Mouse (Mus musculus): Measurements from ENCODE around the gene Gda.

Gda gene

DNA sequence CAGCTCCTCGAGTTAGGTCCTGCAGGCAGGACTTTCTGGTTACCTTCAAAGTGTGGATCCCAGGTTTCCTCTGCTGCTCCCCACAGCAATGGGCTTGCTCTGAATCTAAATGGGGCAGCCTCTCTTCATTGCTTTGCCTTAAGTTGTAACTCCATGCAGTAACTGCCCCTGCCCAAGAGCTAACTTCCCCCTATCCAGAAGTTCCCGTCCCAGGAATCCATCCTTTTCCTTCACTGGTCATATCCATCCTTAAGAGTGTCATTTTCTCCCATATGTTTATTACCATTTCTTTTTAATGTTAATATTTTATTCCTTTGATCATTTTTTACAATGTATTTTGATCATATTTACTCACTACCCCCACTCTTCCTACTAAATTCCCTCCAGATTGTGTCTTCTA is at the start of gene Gda:
TSS of gene Gda (minus strand) at position 101 of the 400 bp plus-strand sequence.
- DNase-seq: no peak

GRCm38 (mm10) chr19:21520280-21520679 is 47.0 kb upstream of the Gda start:
- DNase-seq: no peak

DNA sequence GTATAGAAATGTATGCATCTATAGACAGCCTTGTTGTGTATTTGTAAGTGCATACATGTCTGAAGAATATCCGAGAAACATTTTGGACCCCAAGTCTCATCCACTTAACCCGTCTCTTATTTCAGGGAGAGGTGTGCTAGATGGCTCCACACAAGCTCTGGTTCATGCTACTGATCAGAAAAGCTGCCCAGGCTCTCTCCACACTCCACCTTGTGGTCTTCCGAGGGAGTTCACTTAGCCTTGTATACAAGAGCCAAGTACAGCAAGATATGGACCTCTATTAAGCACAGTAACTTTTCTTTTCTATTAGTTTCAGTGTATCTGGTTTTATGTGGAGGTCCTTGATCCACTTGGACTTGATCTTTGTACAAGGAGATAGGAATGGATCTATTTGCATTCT is 36.9 kb upstream of the Gda start:
- DNase-seq: peak; percentile 5

DNA sequence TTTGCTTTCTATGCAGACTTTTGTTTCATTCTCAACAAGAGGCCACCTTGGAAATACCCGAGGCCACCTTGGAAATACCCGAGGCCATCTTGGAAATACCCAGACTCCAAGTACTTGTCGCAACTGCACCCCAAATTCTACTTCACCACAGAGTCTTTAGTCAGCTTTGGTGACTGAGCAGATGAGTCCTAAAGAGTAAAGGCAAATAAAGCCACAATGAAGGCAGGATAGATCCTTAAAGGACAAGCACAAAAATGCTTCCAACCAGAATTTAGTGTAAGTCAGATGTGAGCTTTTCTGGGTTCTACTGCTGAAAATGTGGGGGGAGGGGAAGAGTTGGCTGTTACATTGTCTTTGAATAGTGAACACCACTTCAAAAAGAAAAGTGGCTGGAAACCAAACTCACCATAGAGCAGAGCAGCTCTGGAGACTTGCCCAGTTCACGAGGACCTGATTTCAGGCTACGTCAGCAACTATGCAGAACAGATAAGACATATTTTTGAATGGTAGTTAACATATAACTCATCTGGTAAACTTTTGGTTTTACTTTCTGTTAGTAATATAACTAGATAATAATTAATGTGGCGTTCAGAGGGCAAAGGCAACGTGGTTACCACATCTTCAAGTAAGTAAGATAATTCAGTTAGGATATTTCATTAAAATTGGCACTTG is 34.5 kb upstream of the Gda start:
- no peak for DNase-seq

DNA sequence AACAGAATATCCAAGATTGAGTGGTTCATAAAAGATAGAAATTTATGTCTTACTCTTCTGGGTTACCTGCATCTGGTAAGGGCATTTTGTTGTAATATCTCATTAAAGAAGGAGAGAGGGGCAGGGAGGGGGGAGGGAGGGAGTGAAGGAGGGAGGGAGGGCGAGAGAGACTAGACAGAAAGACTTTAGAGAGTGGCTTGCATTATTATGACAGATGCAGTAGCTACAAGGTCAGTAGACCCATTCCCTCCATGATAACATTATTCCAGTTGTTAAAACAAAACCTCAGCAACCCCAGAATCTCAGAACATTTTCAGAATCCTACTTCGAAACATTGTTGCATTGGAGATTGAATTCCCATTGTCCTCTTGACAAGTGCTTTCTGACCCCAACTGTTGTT is 33.9 kb upstream of the Gda start:
- no peak for DNase-seq

- DNase-seq: no peak
Measured at GRCm38 (mm10) chr19:21504716-21505115, 31.5 kb upstream of the Gda start.

- DNase-seq: no peak
Measured at GRCm38 (mm10) chr19:21499394-21499983, 26.2 kb upstream of the Gda start.

- DNase-seq: no peak
Measured at GRCm38 (mm10) chr19:21495817-21496216, 22.6 kb upstream of the Gda start.

GRCm38 (mm10) chr19:21493807-21494521 is 20.7 kb upstream of the Gda start:
- DNase-seq: no peak

GRCm38 (mm10) chr19:21491391-21491790 is 18.1 kb upstream of the Gda start:
- no peak for DNase-seq

- no peak for DNase-seq
Measured at GRCm38 (mm10) chr19:21487124-21487944, 14.1 kb upstream of the Gda start.

DNA sequence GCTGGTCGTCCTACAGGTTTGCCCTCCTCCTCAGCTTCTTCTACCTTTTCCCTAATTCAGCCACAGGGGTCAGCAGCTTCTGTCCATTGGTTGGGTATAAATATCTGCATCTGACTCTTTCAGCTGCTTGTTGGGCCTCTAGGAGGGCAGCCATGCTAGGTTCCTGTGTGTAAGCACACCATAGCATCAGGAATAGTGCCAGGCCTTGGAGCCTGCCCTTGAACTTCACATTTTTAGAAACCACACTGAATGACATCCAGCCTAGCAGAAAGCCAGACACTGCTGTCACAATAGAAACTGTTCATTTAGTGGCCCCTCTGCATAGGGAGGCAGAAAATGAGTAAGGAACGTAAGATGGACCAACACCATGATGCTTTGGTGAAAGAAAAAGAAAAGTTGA is 8.9 kb upstream of the Gda start:
- DNase-seq: no peak

DNA sequence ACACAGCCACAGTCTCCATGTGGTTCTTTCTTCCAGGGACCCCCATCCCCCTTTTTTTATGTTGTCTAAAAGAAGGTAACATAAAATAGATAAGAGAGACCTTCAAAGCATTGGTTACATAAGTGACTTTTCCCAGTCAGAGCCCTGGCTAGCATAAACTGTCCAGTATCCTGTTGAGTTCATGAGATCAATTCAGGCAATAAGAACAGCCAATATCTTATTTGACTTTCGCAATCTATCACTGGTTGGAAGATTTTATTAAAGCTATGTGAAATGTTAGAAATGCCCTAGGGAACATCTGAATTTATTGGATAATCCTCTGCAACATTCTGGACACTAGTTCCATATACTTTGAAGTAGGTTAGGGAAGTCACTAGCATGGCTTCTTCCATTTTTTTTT is 7.8 kb upstream of the Gda start:
- DNase-seq: no peak

GRCm38 (mm10) chr19:21480053-21480419 is 6.8 kb upstream of the Gda start:
- no peak for DNase-seq

GRCm38 (mm10) chr19:21479183-21480052 is 6.2 kb upstream of the Gda start:
- DNase-seq: no peak

DNA sequence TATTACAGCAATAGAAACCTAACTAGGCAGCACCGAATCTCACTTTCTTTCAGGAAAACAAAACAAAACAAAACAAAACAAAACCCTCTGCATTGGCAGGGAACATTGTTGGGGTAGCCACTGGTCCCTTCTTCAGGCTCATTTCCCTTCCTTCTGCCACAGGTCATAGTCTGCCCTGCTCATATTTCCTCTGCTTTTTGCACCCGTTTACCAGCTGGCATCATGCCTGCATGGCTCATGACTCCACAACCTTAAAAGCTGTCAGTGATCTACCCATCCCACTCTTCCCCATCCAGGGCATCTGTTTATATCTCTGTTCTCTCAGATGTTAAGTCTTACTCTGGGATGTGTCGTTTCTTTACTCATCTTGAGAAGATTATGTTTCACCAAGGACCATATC is 5.3 kb upstream of the Gda start:
- no peak for DNase-seq

GRCm38 (mm10) chr19:21477780-21478179 is 4.5 kb upstream of the Gda start:
- no peak for DNase-seq

DNA sequence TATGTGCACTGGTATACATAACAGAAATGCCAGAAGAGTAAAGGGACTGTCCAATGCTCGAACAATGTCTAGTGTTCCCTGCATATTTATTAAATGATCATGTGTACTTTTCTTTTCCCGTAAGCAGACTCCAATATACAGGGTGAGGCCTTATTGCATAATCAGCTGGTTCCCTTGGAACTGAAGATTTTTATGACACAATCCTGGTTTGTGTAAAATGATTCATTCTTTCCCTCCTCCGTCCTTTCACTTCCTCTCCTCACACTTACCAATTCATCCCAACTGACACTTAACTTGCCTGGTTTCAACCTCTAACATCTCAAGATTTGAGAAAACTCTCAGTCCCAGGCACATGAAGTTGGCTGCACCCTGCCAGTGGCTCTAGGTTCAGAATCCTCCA is 3.5 kb upstream of the Gda start:
- DNase-seq: no peak

- no peak for DNase-seq
Measured at GRCm38 (mm10) chr19:21472121-21472780, 994 bp downstream of the Gda start.

- no peak for DNase-seq
Measured at GRCm38 (mm10) chr19:21461221-21461960, 11.9 kb downstream of the Gda start.

GRCm38 (mm10) chr19:21457461-21457860 is 15.8 kb downstream of the Gda start:
- DNase-seq: no peak

Measured in cerebellum, adult 11-12 months (tissue).